Mouse (Mus musculus): ENCODE measurements around the gene Mbd6. TPM values are rescaled to one million over a fixed set of nuclear protein-coding genes. Genes with fewer than 3 reads are reported as not detected.

The Mbd6 gene
- polyA plus RNA-seq, 1 experiment: 18.4 TPM

- no peak overlapping the region for H3K27ac ChIP-seq (replicated peaks; ENCODE audit: low read depth, low read length)
- H3K4me1 ChIP-seq (ENCODE audit: control insufficient read depth, insufficient read depth, insufficient read length, low read length): no peaks in the 10 kb centered on the region; the same call in 1 of the 2 replicates
- H3K4me3 ChIP-seq (ENCODE audit: insufficient read depth, low read depth, low read length): no peak overlapping the region
Observed at GRCm38 (mm10) chr10:127297015-127297871, 8.4 kb upstream of the Mbd6 start.

- Histone ChIP-seq H3K4me3 (ENCODE audit: insufficient read depth, low read depth, low read length) (no peak overlapping the region), H3K4me1 (ENCODE audit: control insufficient read depth, insufficient read depth, insufficient read length, low read length) (no peaks in the 10 kb centered on the region; the same call in 1 of the 2 replicates), H3K27ac (replicated peaks; ENCODE audit: low read depth, low read length) (no peak overlapping the region)
Observed at GRCm38 (mm10) chr10:127295986-127296794, 7.4 kb upstream of the Mbd6 start.

- no peaks in the 10 kb centered on the region; the same call in 1 of the 2 replicates for H3K4me1 ChIP-seq (ENCODE audit: control insufficient read depth, insufficient read depth, insufficient read length, low read length)
- H3K4me3 ChIP-seq (ENCODE audit: insufficient read depth, low read depth, low read length): no peak overlapping the region
- H3K27ac ChIP-seq (replicated peaks; ENCODE audit: low read depth, low read length): no peak overlapping the region
Observed at GRCm38 (mm10) chr10:127294895-127295510, 6.2 kb upstream of the Mbd6 start.

- peak overlapping the region; percentile 63 for H3K27ac ChIP-seq (replicated peaks; ENCODE audit: low read depth, low read length)
- H3K4me1 ChIP-seq (ENCODE audit: control insufficient read depth, insufficient read depth, insufficient read length, low read length): no peaks in the 10 kb centered on the region; the same call in 1 of the 2 replicates
- peak overlapping the region; percentile 25 for H3K4me3 ChIP-seq (ENCODE audit: insufficient read depth, low read depth, low read length)
Observed at GRCm38 (mm10) chr10:127293590-127294113, 4.8 kb upstream of the Mbd6 start.

- Histone ChIP-seq H3K27ac (replicated peaks; ENCODE audit: low read depth, low read length) (peak overlapping the region; percentile 63; the same call in 1 of the 2 replicates), H3K4me1 (ENCODE audit: control insufficient read depth, insufficient read depth, insufficient read length, low read length) (no peaks in the 10 kb centered on the region; the same call in 1 of the 2 replicates), H3K4me3 (ENCODE audit: insufficient read depth, low read depth, low read length) (peak overlapping the region; percentile 25; the same call in 1 of the 2 replicates)
Observed at GRCm38 (mm10) chr10:127292987-127293538, 4.2 kb upstream of the Mbd6 start.

GRCm38 (mm10) chr10:127291881-127292638 lies 3.2 kb upstream of the Mbd6 start:
- peak overlapping the region; percentile 74 for H3K27ac ChIP-seq (replicated peaks; ENCODE audit: low read depth, low read length)
- H3K4me1 ChIP-seq (ENCODE audit: control insufficient read depth, insufficient read depth, insufficient read length, low read length): peaks cover 7% of the 10 kb centered on the region

GRCm38 (mm10) chr10:127290930-127291880 lies 2.4 kb upstream of the Mbd6 start:
- H3K4me3 ChIP-seq (ENCODE audit: insufficient read depth, low read depth, low read length): peak overlapping the region; percentile 84
- peak overlapping the region; percentile 74 for H3K27ac ChIP-seq (replicated peaks; ENCODE audit: low read depth, low read length)
- peaks cover 10% of the 10 kb centered on the region for H3K4me1 ChIP-seq (ENCODE audit: control insufficient read depth, insufficient read depth, insufficient read length, low read length)

More at GRCm38 (mm10) chr10:127291881-127292638, 3.2 kb upstream of the Mbd6 start:
- peak overlapping the region; percentile 84 for H3K4me3 ChIP-seq (ENCODE audit: insufficient read depth, low read depth, low read length)

GRCm38 (mm10) chr10:127290307-127290929 lies 1.6 kb upstream of the Mbd6 start:
- Histone ChIP-seq H3K4me1 (ENCODE audit: control insufficient read depth, insufficient read depth, insufficient read length, low read length) (peaks cover 10% of the 10 kb centered on the region), H3K4me3 (ENCODE audit: insufficient read depth, low read depth, low read length) (peak overlapping the region; percentile 87), H3K27ac (replicated peaks; ENCODE audit: low read depth, low read length) (peak overlapping the region; percentile 99)

GRCm38 (mm10) chr10:127289573-127290191 lies 864 bp upstream of the Mbd6 start:
- H3K27ac ChIP-seq (replicated peaks; ENCODE audit: low read depth, low read length): peak overlapping the region; percentile 99
- peaks cover 10% of the 10 kb centered on the region for H3K4me1 ChIP-seq (ENCODE audit: control insufficient read depth, insufficient read depth, insufficient read length, low read length)
- H3K4me3 ChIP-seq (ENCODE audit: insufficient read depth, low read depth, low read length): peak overlapping the region; percentile 87

GRCm38 (mm10) chr10:127288328-127288799 lies 454 bp downstream of the Mbd6 start:
- peak overlapping the region; percentile 87 for H3K4me3 ChIP-seq (ENCODE audit: insufficient read depth, low read depth, low read length)
- H3K4me1 ChIP-seq (ENCODE audit: control insufficient read depth, insufficient read depth, insufficient read length, low read length): peaks cover 10% of the 10 kb centered on the region

GRCm38 (mm10) chr10:127287936-127288293 lies 903 bp downstream of the Mbd6 start:
- peak overlapping the region; percentile 87 for H3K4me3 ChIP-seq (ENCODE audit: insufficient read depth, low read depth, low read length)
- H3K27ac ChIP-seq (replicated peaks; ENCODE audit: low read depth, low read length): peak overlapping the region; percentile 99
- H3K4me1 ChIP-seq (ENCODE audit: control insufficient read depth, insufficient read depth, insufficient read length, low read length): peaks cover 10% of the 10 kb centered on the region

More at GRCm38 (mm10) chr10:127288328-127288799, 454 bp downstream of the Mbd6 start:
- peak overlapping the region; percentile 99 for H3K27ac ChIP-seq (replicated peaks; ENCODE audit: low read depth, low read length)

GRCm38 (mm10) chr10:127287271-127287935 lies 1.4 kb downstream of the Mbd6 start:
- Histone ChIP-seq H3K4me1 (ENCODE audit: control insufficient read depth, insufficient read depth, insufficient read length, low read length) (peaks cover 10% of the 10 kb centered on the region), H3K4me3 (ENCODE audit: insufficient read depth, low read depth, low read length) (peak overlapping the region; percentile 87), H3K27ac (replicated peaks; ENCODE audit: low read depth, low read length) (peak overlapping the region; percentile 99)

Measured in brown adipose tissue, adult 24 weeks (tissue).